Mouse (Mus musculus) inflammation-experienced regulatory T-cells (primary cell): ENCODE data around the gene Ttll11. TPM values are rescaled to one million over a fixed set of nuclear protein-coding genes. Genes with fewer than 3 reads are reported as not detected.

Experiments used
- polyA plus RNA-seq, 2 experiments: library from polyadenylated mRNA; unstranded; fragments of 100-300 nt; shearing (Covaris generic); gene quantifications; one replicate each; pipeline ENCODE4 v1.2.1; 2017

Ttll11 gene
- 1 to 10 TPM in 1 of 2 experiments, under 1 TPM in 1; 0.72 to 2.3 TPM for polyA plus RNA-seq

DNA sequence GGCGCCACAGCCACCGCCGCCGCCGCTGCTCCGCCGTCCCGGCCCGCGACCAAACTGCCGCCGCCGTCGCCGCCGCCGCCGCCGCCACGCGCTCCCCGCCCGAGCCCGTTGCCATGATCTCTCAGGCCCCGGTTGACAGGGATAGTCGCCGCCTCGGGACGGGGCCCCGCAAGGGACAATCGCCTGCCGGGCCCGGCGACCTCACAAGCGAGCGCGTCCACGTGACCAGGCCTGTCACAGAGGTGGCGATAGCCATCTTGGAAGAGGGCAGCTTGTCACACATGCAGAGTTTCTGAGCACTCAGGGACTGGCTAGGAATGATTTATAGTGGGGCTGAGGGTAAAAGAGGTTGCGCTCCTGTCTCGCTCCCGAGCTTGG, at the start of gene Ttll11:
Gene Ttll11, minus strand, starts transcription at position 270 of the 378 bp plus-strand sequence.

Other genes with a start within 250 kb of the Ttll11 start
- 100 to 1,000 TPM; 126 to 132 TPM for gene Ndufa8, start 69.5 kb upstream of the Ttll11 start, polyA plus RNA-seq
- gene Morn5, start 69.5 kb upstream of the Ttll11 start, polyA plus RNA-seq, result under 1 TPM in 1 of 2 experiments, not detected in 1; 0.23 TPM
- gene Lhx6, start 125.5 kb upstream of the Ttll11 start, polyA plus RNA-seq, result not detected
- gene Mrrf, start 156.5 kb upstream of the Ttll11 start, polyA plus RNA-seq, result 10 to 100 TPM; 11.3 to 16.3 TPM
- 10 to 100 TPM; 55.4 to 62.0 TPM for gene Rbm18, start 156.9 kb upstream of the Ttll11 start, polyA plus RNA-seq